Mouse (Mus musculus): ENCODE measurements around the gene Scgb1b2. TPM values are rescaled to one million over a fixed set of nuclear protein-coding genes. Genes with fewer than 3 reads are reported as not detected.

Scgb1b2 gene
- not detected for total RNA-seq (2021)
- long read RNA-seq, experiment 1, result 0 reads
- long read RNA-seq, experiment 2, result 0 reads

- intact Hi-C loops (cut with DNase I), result no loop called here
- no peak for DNase-seq
Measured at GRCm38 (mm10) chr7:31291721-31292120, at the start of gene Scgb1b2. TSS of gene Scgb1b2 (minus strand) at chr7:31291821.

- no peak for DNase-seq
- intact Hi-C loops (cut with DNase I), result no loop called here
Measured at GRCm38 (mm10) chr7:31290208-31290607, 1.4 kb downstream of the Scgb1b2 start, which contains the start of gene Scgb2b2. TSS of gene Scgb2b2 (plus strand) at chr7:31290508.

Other genes with a start within 250 kb of the Scgb1b2 start
- gene Fxyd5, start 249.3 kb downstream of the Scgb1b2 start, total RNA-seq (2021), result 10 to 100 TPM in 1 of 2 experiments, 1 to 10 TPM in 1; 9.6 to 11.3 TPM
- gene Fxyd7, start 240.4 kb downstream of the Scgb1b2 start, total RNA-seq (2021), result 1 to 10 TPM; 1.7 to 1.8 TPM
- 1,000 to 10,000 TPM in 1 of 2 experiments, 100 to 1,000 TPM in 1; 991 to 1,156 TPM for gene Fxyd1, start 234.6 kb downstream of the Scgb1b2 start, total RNA-seq (2021)
- gene Lgi4, start 232.5 kb downstream of the Scgb1b2 start, total RNA-seq (2021), result 1 to 10 TPM; 2.5 to 4.4 TPM
- under 1 TPM; 0.77 to 0.96 TPM for gene Fxyd3, start 215.1 kb downstream of the Scgb1b2 start, total RNA-seq (2021)
- 10 to 100 TPM; 14.1 to 15.9 TPM for gene Hpn, start 176.5 kb downstream of the Scgb1b2 start, total RNA-seq (2021)
- gene Scn1b, start 164.8 kb downstream of the Scgb1b2 start, total RNA-seq (2021), result 100 to 1,000 TPM; 835 to 915 TPM
- 10 to 100 TPM; 36.2 to 45.2 TPM for gene Gramd1a, start 135.9 kb downstream of the Scgb1b2 start, total RNA-seq (2021)
- not detected for gene Scgb2b2, start 1.3 kb downstream of the Scgb1b2 start, total RNA-seq (2021)
- not detected for gene Scgb2b3, start 70.3 kb upstream of the Scgb1b2 start, total RNA-seq (2021)
- not detected for gene Scgb1b3, start 83.8 kb upstream of the Scgb1b2 start, total RNA-seq (2021)